Mouse (Mus musculus) erythroid progenitor cell, adult 5-6 weeks (primary cell): ENCODE measurements at regions not wholly inside any gene's neighbourhood (a gene's known extent, or its start where the extent isn't known, plus 50 kb on each side); places are given as distances from the start of the nearest gene placed in this dataset.

Source experiments
- ATAC-seq: replicated peaks from 2 replicates; pipeline ENCODE4 v1.8.0; 2016; ENCODE audit warnings: moderate number of reproducible peaks, mild to moderate bottlenecking, moderate TSS enrichment, inconsistent platforms; ENCODE audit not compliant: poor library complexity, low FRiP score, severe bottlenecking

- no peak for ATAC-seq
Measured at GRCm38 (mm10) chr13:83716711-83717171, 212.9 kb downstream of the Mef2c start.

GRCm38 (mm10) chr13:83717686-83718210 lies 213.9 kb downstream of the Mef2c start:
- no peak for ATAC-seq

DNA sequence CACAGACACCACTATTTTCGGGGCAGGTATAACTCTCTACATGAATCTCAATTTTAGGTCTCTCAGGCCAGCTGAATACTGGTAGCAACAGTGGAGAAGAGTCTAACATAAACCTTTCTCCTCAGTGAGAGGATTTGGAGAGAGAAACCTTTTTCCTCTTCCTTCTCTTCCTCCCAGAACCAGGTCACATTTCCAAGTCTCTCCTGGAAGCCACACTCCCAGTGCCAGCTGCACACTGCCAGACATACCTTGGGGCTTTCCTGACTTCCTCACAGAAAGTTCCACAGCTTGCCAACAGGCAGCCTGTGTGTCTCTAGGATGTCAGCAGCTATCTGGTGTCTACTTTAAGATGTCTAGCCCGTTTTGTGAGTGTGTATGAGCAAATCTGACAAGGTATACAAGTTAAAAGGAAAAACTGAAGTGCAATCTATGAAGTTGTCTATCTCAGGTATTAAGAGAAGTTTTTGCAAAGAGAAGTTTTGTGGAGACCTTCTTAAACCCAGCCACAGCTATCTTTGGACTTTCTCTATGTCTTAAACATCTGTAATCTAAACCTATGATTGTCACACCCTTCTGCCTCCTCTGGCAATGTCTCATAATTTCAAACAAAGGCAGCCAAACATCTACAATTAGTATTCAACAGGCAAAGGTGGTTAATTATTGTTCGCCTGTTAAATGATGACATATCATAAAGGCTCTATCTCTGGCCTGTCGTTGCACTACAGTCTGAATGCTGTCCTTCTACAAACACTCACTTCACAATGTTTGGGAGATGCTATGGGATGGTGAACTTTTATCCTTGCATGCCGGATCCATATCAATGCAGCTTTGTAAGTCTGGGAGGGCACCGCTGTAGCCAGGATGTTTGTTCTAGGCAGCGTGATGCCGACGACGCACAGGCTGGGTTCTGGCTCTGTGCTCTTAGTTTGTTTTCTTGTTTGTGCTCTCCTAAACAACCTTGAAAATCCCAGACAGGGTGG lies 214.9 kb downstream of the Mef2c start:
- ATAC-seq: no peak

- no peak for ATAC-seq
Measured at GRCm38 (mm10) chr13:83719635-83720291, 215.9 kb downstream of the Mef2c start.

DNA sequence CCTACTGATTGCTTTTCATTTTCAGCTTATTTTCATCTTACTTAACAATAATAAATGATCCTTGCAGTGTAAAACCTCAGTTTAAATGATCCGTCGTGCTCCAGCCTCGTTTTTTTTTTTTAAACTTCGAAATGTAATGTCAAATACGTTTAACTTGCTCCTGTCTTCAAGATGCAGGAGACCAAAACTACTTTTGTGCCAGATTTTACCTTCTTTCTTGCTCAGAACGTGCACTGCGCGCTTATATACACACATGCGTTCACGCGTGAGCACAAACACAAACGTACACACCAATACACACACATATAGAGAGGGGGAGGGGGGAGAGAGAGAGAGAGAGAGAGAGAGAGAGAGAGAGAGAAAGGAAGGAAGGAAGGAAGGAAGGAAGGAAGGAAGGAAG lies 216.5 kb downstream of the Mef2c start:
- no peak for ATAC-seq

GRCm38 (mm10) chr13:83720883-83721371 lies 217.1 kb downstream of the Mef2c start:
- no peak for ATAC-seq

GRCm38 (mm10) chr13:83721563-83721962 lies 217.7 kb downstream of the Mef2c start:
- no peak for ATAC-seq

DNA sequence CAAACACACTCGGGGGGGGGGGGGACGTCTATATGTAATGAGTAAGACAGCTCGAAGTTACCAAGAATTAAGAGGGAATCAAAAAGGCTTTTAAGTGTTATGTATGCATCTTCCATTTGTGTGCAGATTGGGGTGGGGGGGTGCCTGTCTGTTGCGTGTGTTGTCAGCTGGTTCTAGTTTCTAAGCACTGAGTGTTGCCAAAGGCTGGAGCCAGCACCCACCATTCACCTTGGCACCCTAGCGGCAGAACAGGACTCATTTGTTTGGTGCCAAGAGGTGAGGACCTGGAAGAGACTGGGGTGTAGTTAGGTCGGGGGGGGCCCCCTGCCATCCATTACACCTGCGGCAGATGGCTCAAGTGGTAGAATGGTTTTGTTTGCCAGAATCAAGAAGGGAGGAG lies 218.4 kb downstream of the Mef2c start:
- ATAC-seq: no peak

DNA sequence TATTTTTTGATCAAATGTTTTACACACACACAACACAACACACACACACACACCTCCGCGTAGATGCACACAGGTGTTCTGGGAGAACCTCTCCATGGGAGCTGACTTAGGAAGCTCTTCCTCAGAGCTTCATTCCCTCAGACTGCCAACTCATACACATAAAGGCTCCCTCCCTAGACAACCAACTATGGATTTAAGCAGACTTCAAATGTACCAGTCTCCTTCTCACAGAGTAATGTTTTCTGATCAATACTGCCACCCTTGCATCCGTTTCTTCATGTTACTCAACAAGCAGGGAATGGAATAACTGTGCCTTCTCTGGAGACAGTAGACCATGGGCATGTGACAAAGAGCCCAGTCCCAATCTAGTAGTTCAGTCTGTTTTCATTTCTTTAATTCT lies 219.0 kb downstream of the Mef2c start:
- no peak for ATAC-seq

GRCm38 (mm10) chr13:83723396-83723795 lies 219.6 kb downstream of the Mef2c start:
- ATAC-seq: no peak

GRCm38 (mm10) chr13:83724196-83724595 lies 220.4 kb downstream of the Mef2c start:
- ATAC-seq: no peak

- 0 out of 2 replicates have a peak, but pooled peaks have one; percentile 25 for ATAC-seq
Measured at GRCm38 (mm10) chr13:83724995-83725394, 221.2 kb downstream of the Mef2c start.

- ATAC-seq: no peak
Measured at GRCm38 (mm10) chr13:83725831-83726230, 222.0 kb downstream of the Mef2c start.

DNA sequence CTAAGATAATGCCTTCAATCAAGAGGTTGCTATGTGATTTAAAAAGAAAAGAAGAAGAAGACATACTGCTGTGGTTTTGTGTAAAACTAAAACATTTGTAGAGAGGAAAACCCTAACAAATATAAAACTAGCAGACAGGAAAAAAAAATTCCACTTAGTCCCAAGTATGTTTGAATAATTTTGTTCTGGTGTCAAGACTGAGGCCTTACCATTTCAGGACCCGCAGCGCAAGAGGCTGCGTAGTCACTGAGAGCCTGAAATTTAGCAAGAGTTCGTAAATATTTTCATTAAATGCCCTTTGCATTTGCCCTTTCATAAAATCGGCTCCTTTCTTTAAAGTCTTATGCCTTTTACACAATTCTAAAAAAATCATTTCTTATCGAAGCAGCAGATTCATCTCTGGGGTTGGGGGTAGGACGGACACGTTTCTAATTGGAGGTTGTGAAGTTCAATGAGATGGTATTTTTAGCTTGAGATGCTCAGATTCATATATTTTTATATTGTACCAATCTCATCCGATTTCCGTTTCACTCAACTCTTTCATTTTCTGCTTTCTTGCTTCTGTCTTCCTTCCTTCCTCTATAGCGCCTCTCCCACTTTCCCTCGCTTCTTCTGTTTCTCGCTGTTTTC lies 222.6 kb downstream of the Mef2c start:
- ATAC-seq: no peak

GRCm38 (mm10) chr13:83727051-83727765 lies 223.4 kb downstream of the Mef2c start:
- no peak for ATAC-seq

DNA sequence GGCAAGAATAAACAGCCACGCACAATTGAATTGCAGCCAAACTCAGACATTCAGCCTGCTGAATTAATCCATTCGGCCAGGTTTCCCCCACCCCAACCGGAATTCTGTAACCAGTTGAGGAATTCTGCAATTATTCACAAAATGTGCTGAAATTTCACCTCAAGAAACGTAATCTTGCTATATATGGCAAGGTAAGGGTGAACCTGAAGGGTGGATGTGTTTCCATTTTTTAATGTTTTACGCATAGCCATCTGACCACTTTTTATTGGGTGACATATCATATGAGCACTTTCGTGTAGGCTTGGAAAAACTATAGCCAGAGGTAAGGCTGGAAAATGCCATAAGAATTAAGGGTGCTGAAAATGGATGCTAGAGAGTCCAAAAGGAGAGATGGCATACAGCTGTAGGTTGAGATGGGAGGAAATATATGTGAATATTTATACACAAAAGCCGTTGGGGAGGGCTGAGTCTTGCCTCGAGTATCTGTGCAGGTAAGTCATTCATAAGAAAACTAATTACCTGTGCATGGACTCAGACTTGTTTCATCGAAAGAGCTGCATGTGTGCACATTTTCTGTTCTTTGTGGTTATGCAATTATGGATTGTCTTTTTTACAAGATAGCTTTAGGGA lies 224.0 kb downstream of the Mef2c start:
- no peak for ATAC-seq

DNA sequence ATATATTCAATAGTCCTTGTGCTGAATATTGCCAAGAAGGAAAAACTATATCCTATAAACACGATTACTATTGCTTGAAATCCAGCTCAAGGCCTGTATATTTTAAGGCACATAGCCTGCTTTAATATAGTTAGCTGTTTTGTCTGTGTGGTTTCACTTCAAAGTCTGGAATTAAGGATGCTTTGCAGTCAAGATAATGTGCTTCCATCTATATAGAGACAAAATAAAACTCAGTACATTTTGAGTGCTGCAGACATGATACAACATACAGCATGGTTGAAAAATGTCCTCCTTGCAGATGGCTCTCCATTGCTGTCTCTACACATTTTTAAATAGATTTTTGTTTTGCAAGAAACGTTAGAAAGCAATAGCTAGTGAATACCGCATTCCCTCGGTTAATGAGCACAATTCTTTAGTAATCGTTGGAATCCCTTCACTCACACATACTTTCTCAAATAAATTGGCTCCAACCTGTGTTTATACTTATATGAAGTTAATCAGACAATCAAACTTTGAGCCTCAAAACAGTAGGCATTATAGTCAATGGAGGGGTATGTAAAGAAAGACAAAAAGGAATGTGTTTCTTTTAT lies 224.7 kb downstream of the Mef2c start:
- no peak for ATAC-seq

- ATAC-seq: no peak
Measured at GRCm38 (mm10) chr13:83729331-83730009, 225.6 kb downstream of the Mef2c start.
